Mouse (Mus musculus): ENCODE measurements around the gene Mgll. TPM values are rescaled to one million over a fixed set of nuclear protein-coding genes. Genes with fewer than 3 reads are reported as not detected.

Gene Mgll
- total RNA-seq (2021): 100 to 1,000 TPM; 185 to 205 TPM

DNA sequence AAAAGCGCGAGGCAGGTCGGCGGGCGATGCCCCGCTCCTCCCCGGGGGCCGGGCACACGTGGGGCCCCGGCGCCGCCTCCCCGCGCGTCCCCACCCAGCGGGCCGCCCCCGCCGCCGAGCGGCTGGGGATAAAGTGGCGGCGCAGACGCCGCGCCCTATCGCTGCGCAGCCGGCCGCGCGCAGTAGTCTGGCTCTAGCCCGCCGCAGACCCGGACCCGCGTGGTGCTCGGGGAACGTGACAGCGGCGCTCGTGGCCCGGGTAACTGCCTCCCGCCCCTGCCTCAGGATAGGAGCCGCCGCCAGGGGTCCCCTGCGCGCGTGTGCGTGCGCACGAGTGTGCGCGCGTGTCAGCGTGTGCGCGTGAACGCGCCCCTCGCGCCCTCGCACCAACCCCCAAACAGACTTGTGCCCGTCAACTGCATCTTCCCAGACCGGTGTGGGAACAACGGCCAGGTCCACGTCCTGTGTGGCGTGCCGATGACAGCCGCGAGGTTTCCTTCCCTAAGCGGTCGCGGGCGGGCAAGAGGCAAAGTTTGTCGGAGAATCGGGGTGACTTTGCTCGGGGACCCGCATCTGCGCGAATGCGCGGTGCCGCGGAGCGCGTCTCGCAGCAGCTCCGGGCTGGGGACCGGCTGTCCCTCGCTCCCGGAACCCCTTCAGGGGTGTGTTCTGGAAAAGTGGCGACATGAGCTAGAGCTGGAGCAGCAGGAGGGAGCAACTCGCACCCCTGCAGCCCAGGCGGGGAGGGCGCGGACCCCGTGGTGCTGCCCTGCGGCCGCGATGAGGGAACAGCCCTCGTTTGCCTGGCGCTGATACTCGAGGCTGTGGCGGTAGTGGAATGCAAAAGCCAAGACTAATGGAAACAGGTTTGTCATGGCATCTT lies at the start of gene Mgll:
Mgll (plus strand) TSS at position 100 of the 883 bp plus-strand sequence.
- peak; percentile 81 for DNase-seq (ENCODE audit: low spot score in 2 of 2)
- intact Hi-C loops (cut with DNase I): loop anchor here (5.0 kb wide), 2 partner anchors 103 to 147 kb away; no protein-coding TSS in a partner anchor

- intact Hi-C loops (cut with DNase I): no loop called here
Observed at GRCm38 (mm10) chr6:88675815-88676214, 48.4 kb upstream of the Mgll start.

GRCm38 (mm10) chr6:88676753-88677736 lies 47.2 kb upstream of the Mgll start:
- intact Hi-C loops (cut with DNase I): no loop called here
- DNase-seq (ENCODE audit: low spot score in 2 of 2): no peak

More at GRCm38 (mm10) chr6:88675815-88676214, 48.4 kb upstream of the Mgll start:
- no peak for DNase-seq (ENCODE audit: low spot score in 2 of 2)

DNA sequence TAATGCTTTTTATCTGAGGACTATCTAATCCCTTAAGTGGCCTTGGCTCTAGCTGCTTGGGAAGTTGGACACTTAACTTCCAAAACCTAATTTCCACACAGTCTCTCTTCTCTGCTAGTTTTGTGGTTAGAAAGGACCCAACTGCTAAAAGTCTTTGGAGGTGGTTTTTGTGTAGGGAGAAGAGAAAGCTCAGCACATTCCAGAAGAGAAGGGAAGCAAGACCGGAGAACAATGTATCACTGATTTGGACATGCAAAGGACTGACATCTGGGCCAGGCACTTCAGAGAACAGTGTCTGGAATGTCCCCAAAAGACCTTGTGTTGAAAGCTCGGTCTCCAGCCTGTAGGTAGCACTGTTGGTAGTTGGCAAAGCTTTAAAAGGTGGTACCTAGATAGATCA lies 46.5 kb upstream of the Mgll start:
- DNase-seq (ENCODE audit: low spot score in 2 of 2): no peak
- intact Hi-C loops (cut with DNase I): no loop called here

- DNase-seq (ENCODE audit: low spot score in 2 of 2): peak in 1 of 2 experiments; percentile 25
- intact Hi-C loops (cut with DNase I): no loop called here
Observed at GRCm38 (mm10) chr6:88681026-88681425, 43.2 kb upstream of the Mgll start.

GRCm38 (mm10) chr6:88683380-88684053 lies 40.7 kb upstream of the Mgll start:
- DNase-seq (ENCODE audit: low spot score in 2 of 2): peak in 1 of 2 experiments; percentile 21

DNA sequence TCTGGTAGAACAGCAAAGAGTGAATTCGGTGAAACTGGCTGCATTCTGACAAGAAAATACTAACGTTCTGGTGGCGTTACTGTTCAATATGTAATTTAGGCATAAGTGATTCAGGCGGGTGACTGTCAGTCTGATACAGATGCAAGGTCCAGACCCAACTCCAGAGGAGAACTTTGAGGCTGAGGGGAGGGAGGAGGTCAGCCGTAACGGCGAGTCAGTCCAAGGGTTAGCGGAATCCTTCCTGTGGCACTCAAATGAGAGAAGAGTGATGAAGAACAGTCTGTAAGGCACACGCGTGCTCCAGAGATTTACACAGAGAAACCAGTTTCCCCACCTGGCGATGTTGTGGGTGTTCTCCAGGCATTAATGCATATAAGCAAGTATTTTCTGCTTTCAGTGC lies 36.0 kb upstream of the Mgll start:
- intact Hi-C loops (cut with DNase I): no loop called here
- no peak for DNase-seq (ENCODE audit: low spot score in 2 of 2)

More at GRCm38 (mm10) chr6:88683380-88684053, 40.7 kb upstream of the Mgll start:
- intact Hi-C loops (cut with DNase I): no loop called here

- intact Hi-C loops (cut with DNase I): no loop called here
- DNase-seq (ENCODE audit: low spot score in 2 of 2): no peak
Observed at GRCm38 (mm10) chr6:88688712-88689111, 35.5 kb upstream of the Mgll start.

DNA sequence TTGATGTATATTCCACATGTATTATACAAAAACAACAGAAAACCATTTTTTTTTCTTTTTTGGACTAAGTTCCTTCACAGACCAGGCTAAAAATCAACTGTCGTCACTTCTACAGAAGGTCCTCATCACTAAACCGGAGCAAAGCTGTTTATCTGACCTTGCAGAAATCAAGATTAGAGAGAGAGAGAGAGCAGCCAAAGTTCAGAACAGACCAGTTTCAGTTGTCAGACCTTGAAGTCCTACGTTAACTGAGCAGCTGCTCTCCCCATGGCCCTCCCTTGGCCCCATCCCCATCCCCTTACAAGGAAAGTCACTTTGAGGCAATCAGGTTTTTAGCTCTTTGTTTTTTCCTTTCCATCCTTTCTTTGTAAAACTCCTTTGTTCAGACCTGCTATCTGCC lies 34.0 kb upstream of the Mgll start:
- DNase-seq (ENCODE audit: low spot score in 2 of 2): no peak
- intact Hi-C loops (cut with DNase I): no loop called here

- DNase-seq (ENCODE audit: low spot score in 2 of 2): no peak
- intact Hi-C loops (cut with DNase I): no loop called here
Observed at GRCm38 (mm10) chr6:88691361-88691760, 32.9 kb upstream of the Mgll start.

GRCm38 (mm10) chr6:88702887-88703286 lies 21.3 kb upstream of the Mgll start:
- intact Hi-C loops (cut with DNase I): no loop called here
- no peak for DNase-seq (ENCODE audit: low spot score in 2 of 2)

DNA sequence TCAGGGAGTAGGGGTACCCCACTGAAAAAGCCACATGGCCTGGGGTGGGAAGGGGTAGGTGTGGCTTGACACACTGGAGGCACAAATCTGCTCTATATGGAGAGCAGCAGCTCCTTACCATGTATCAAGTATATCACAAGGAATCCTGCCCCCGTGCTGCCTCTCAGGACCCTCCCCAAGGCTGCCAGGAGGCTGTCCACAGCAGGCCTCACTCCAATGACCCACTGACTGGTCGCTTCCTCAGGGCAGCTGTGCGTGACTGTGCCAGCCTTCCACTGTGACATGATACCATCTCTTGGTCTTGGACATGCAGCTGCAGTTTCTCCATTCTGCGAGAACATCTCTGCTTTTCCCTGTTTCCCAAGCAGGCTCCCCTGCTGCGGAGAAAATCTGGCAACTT lies 20.5 kb upstream of the Mgll start:
- intact Hi-C loops (cut with DNase I): no loop called here
- no peak for DNase-seq (ENCODE audit: low spot score in 2 of 2)

- DNase-seq (ENCODE audit: low spot score in 2 of 2): no peak
Observed at GRCm38 (mm10) chr6:88708401-88709278, 15.6 kb upstream of the Mgll start.

GRCm38 (mm10) chr6:88709279-88709575 lies 15.0 kb upstream of the Mgll start:
- peak in 1 of 2 experiments; percentile 69 for DNase-seq (ENCODE audit: low spot score in 2 of 2)
- intact Hi-C loops (cut with DNase I): no loop called here

More at GRCm38 (mm10) chr6:88708401-88709278, 15.6 kb upstream of the Mgll start:
- intact Hi-C loops (cut with DNase I): no loop called here

- intact Hi-C loops (cut with DNase I): loop anchor here (5.0 kb wide), 1 partner anchor 134 kb away; no protein-coding TSS in a partner anchor
- peak in 1 of 2 experiments; percentile 80 for DNase-seq (ENCODE audit: low spot score in 2 of 2)
Observed at GRCm38 (mm10) chr6:88711313-88711712, 12.9 kb upstream of the Mgll start.

GRCm38 (mm10) chr6:88712083-88712482 lies 12.1 kb upstream of the Mgll start:
- peak in 1 of 2 experiments; percentile 68 for DNase-seq (ENCODE audit: low spot score in 2 of 2)
- intact Hi-C loops (cut with DNase I): loop anchor here (5.0 kb wide), 1 partner anchor 135 kb away; no protein-coding TSS in a partner anchor

DNA sequence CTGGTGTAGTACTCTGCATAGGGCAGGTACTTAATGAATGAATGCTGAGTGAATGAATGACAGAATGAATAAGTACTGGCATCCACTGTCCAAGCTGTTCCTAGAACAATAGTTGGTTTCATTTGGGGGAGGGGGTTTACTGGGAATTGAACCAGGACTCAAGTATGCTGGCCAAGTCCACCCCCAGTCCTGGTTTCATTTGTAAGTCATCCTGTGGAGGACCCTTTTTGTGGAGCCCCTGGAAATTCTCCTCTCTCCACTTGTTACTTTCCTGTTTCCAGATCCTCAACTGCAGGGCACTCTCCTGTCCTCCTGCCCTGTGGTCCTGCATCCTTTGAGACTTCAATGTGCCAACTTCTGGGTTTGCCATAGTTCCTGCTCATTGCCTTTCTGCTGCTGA lies 10.9 kb upstream of the Mgll start:
- DNase-seq (ENCODE audit: low spot score in 2 of 2): no peak
- intact Hi-C loops (cut with DNase I): loop anchor here (5.0 kb wide), 1 partner anchor 136 kb away; no protein-coding TSS in a partner anchor

DNA sequence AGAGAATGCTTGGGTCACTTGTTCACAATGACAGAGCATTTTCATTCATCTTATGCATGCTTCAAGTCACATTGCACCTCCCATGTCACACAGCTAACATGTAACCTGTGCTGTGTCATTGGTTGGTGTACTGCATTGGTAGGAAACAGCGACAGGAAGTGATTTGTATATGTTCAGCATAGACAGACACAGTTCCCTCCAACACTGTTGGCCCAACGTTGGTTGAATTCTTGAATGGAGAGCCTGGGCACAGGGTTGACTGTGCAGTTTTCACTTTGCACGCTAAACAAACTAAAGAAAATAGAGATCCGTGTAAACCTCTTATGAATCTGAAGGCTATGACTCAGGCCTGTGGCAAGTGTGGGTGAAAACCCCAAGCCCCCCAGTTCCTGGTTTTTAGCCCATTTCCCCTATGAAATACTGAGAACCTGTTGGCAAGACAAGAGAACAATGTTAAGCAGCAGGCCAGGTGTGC lies 10.0 kb upstream of the Mgll start:
- intact Hi-C loops (cut with DNase I): loop anchor here (5.0 kb wide), 1 partner anchor 137 kb away; no protein-coding TSS in a partner anchor

More for the DNA sequence above, 10.0 kb upstream of the Mgll start:
- no peak for DNase-seq (ENCODE audit: low spot score in 2 of 2)

Measured in left cerebral cortex, postnatal 25 days (tissue).